Mouse (Mus musculus) liver, embryonic 14.5 days (tissue): Measurements from ENCODE around the gene Bri3.

Experiments
- CTCF ChIP-seq: IDR thresholded peaks from 2 replicates; pipeline ENCODE4 v1.5.1; 2016; ENCODE audit warnings: antibody characterized with exemption, low read depth, control low read depth
- EP300 ChIP-seq: IDR thresholded peaks from 2 replicates; pipeline ENCODE4 v1.6.1; 2016; ENCODE audit warnings: antibody characterized with exemption, low read depth

- TF ChIP-seq CTCF, result no peak
- no peak for TF ChIP-seq EP300
Measured at GRCm38 (mm10) chr5:144221305-144221704, 22.9 kb upstream of the Bri3 start.
